Comparison of ENCODE assay signal across 14 mouse cellular contexts in the genomic region with DNA sequence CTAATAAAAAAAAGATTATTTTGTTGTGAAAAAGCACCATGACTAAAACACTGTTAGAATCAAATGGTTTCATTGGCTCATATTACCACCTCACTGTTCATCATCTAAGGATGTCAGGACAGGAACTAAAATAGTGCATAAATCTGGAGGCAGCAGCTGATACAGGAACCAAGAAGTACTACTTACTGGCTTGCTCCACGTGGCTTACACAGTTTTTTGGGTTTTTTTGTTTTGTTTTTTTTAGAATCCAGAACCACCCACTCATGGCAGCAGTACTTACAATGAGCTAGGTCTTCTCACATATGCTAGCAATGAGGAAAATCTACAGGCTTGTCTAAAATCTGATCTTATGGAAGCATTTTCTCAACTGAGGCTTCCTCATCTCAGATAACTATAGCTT.
DNase-seq lines count a peak whose midpoint lies in the region.
"Had no signal": no experiment of that assay in that cellular context is flagged by ENCODE, and none has a peak within 500 bp of the region (broad histone marks: within the 10 kb centered on the region; RNA-seq: fewer than 3 reads in every experiment).

No protein-coding gene starts in this region.

- peak; percentile 9 to 39 for DNase-seq in frontal cortex, postnatal 36 days (ENCODE audit: low spot score in 2 of 2)
- no peak for DNase-seq in frontal cortex, postnatal 25 days (ENCODE audit: low spot score in 2 of 2)
- DNase-seq in left cerebral cortex, adult 9 months (ENCODE audit: low spot score in 2 of 2): peak; percentile 3 to 22
- DNase-seq in left cerebral cortex, postnatal 4 days: no peak
- DNase-seq in brain, adult 2 months (ENCODE audit: low read depth, low spot score): peak; percentile 56
- DNase-seq in telencephalon, adult 2 months (ENCODE audit: low read depth, low spot score): peak; percentile 46
- DNase-seq: adrenal gland, adult 2 months; adrenal gland, postnatal 25 days; cerebellum, adult 2 months; cerebellum, postnatal 10 days; forebrain, postnatal 0 days; gastrocnemius, postnatal 36 days; heart, adult 11 months; heart, postnatal 36 days had no signal

- intact Hi-C loops in left cerebral cortex, postnatal 4 days (cut with DNase I): no loop called here

Comparison
In these comparisons a context has a peak if more than half of its experiments do, and no peak if none do; other contexts are left out.
1. DNase-seq: peak in frontal cortex, postnatal 36 days (2 of 2), left cerebral cortex, adult 9 months (2 of 2), brain, adult 2 months (single experiment) and telencephalon, adult 2 months (single experiment); none in frontal cortex, postnatal 25 days (0 of 2) and left cerebral cortex, postnatal 4 days (single experiment).